Mouse (Mus musculus): ENCODE measurements around the gene Rpl4.
"Not testable (repeated sequence)": the region's sequence is repeated elsewhere in the genome, so short reads cannot be mapped to it uniquely, and the experiment has no call there.

The Rpl4 gene

GRCm38 (mm10) chr9:64197524-64197923 is 24.3 kb downstream of the Rpl4 start:
- in situ Hi-C loops (cut with MboI; ENCODE audit: low sequenced_read_pairs): no loop called here

- in situ Hi-C loops (cut with MboI; ENCODE audit: low sequenced_read_pairs): no loop called here
Observed at GRCm38 (mm10) chr9:64198068-64198762, 25.0 kb downstream of the Rpl4 start.

GRCm38 (mm10) chr9:64198763-64199418 is 25.7 kb downstream of the Rpl4 start:
- in situ Hi-C loops (cut with MboI; ENCODE audit: low sequenced_read_pairs): not testable (repeated sequence)

- in situ Hi-C loops (cut with MboI; ENCODE audit: low sequenced_read_pairs): no loop called here
Observed at GRCm38 (mm10) chr9:64199897-64200296, 26.7 kb downstream of the Rpl4 start.

GRCm38 (mm10) chr9:64202331-64202730 is 29.2 kb downstream of the Rpl4 start:
- in situ Hi-C loops (cut with MboI; ENCODE audit: low sequenced_read_pairs): no loop called here

- in situ Hi-C loops (cut with MboI; ENCODE audit: low sequenced_read_pairs): no loop called here
Observed at GRCm38 (mm10) chr9:64202866-64203265, 29.7 kb downstream of the Rpl4 start.

- in situ Hi-C loops (cut with MboI; ENCODE audit: low sequenced_read_pairs): no loop called here
Observed at GRCm38 (mm10) chr9:64207509-64208084, 34.4 kb downstream of the Rpl4 start.

- in situ Hi-C loops (cut with MboI; ENCODE audit: low sequenced_read_pairs): no loop called here
Observed at GRCm38 (mm10) chr9:64214452-64214851, 41.3 kb downstream of the Rpl4 start.

GRCm38 (mm10) chr9:64216090-64216489 is 42.9 kb downstream of the Rpl4 start:
- in situ Hi-C loops (cut with MboI; ENCODE audit: low sequenced_read_pairs): no loop called here

GRCm38 (mm10) chr9:64216641-64217040 is 43.5 kb downstream of the Rpl4 start:
- in situ Hi-C loops (cut with MboI; ENCODE audit: low sequenced_read_pairs): no loop called here

GRCm38 (mm10) chr9:64217887-64218286 is 44.7 kb downstream of the Rpl4 start:
- in situ Hi-C loops (cut with MboI; ENCODE audit: low sequenced_read_pairs): no loop called here

- in situ Hi-C loops (cut with MboI; ENCODE audit: low sequenced_read_pairs): no loop called here
Observed at GRCm38 (mm10) chr9:64219305-64219704, 46.1 kb downstream of the Rpl4 start.

GRCm38 (mm10) chr9:64219772-64220420 is 46.7 kb downstream of the Rpl4 start:
- in situ Hi-C loops (cut with MboI; ENCODE audit: low sequenced_read_pairs): no loop called here

- in situ Hi-C loops (cut with MboI; ENCODE audit: low sequenced_read_pairs): no loop called here
Observed at GRCm38 (mm10) chr9:64220603-64221002, 47.4 kb downstream of the Rpl4 start.

- in situ Hi-C loops (cut with MboI; ENCODE audit: low sequenced_read_pairs): no loop called here
Observed at GRCm38 (mm10) chr9:64221480-64221879, 48.3 kb downstream of the Rpl4 start.

- in situ Hi-C loops (cut with MboI; ENCODE audit: low sequenced_read_pairs): no loop called here
Observed at GRCm38 (mm10) chr9:64222098-64222497, 48.9 kb downstream of the Rpl4 start.

- in situ Hi-C loops (cut with MboI; ENCODE audit: low sequenced_read_pairs): no loop called here
Observed at GRCm38 (mm10) chr9:64225805-64226204, 52.6 kb downstream of the Rpl4 start.

GRCm38 (mm10) chr9:64227736-64228135 is 54.6 kb downstream of the Rpl4 start:
- in situ Hi-C loops (cut with MboI; ENCODE audit: low sequenced_read_pairs): no loop called here

Data from CH12F3 (cell line).